Mouse (Mus musculus) stomach, postnatal 0 days (tissue): ENCODE data around the gene Tcf7l1. TPM values are rescaled to one million over a fixed set of nuclear protein-coding genes. Genes with fewer than 3 reads are reported as not detected.

Source experiments
- ATAC-seq: fragments of 200-750 bp; cut with Nextera tagmentation; 2 replicates; pipeline ENCODE4 v1.8.0; 2017; ENCODE audit not compliant: low FRiP score, low TSS enrichment
- DNase-seq: peaks from one replicate; pipeline ENCODE4 v3.0.0-alpha.2; 2016; ENCODE audit warnings: low spot score
- H3K27ac ChIP-seq: fragments of 300-500 bp; sonication (generic); replicated peaks from 2 replicates; pipeline ENCODE4 v1.5.1; 2014; ENCODE audit warnings: mild to moderate bottlenecking, control low read depth
- H3K27me3 ChIP-seq: fragments of 300-500 bp; sonication (generic); 2 replicates; pipeline ENCODE4 v1.6.1; 2014; ENCODE audit warnings: low read length; ENCODE audit not compliant: control insufficient read depth, insufficient read depth
- H3K36me3 ChIP-seq: fragments of 300-500 bp; sonication (generic); 2 replicates; pipeline ENCODE4 v1.6.1; 2014; ENCODE audit warnings: low read length, mixed read lengths; ENCODE audit not compliant: control insufficient read depth, insufficient read depth
- H3K4me1 ChIP-seq: fragments of 300-500 bp; sonication (generic); replicated peaks from 2 replicates; pipeline ENCODE4 v1.6.1; 2014; ENCODE audit warnings: antibody characterized with exemption; ENCODE audit not compliant: control insufficient read depth, insufficient read depth
- H3K4me2 ChIP-seq: fragments of 300-500 bp; sonication (generic); replicated peaks from 2 replicates; pipeline ENCODE4 v1.6.1; 2014; ENCODE audit warnings: low read depth, mild to moderate bottlenecking, control low read depth, moderate library complexity
- H3K4me3 ChIP-seq: fragments of 300-500 bp; sonication (generic); 2 replicates; pipeline ENCODE4 v1.5.1; 2014; ENCODE audit warnings: low read depth, low read length, control low read depth
- H3K9ac ChIP-seq: fragments of 300-500 bp; sonication (generic); 2 replicates; pipeline ENCODE4 v1.6.1; 2014; ENCODE audit warnings: mild to moderate bottlenecking, low read length, control low read depth, mixed read lengths
- H3K9me3 ChIP-seq: fragments of 300-500 bp; sonication (generic); 2 replicates; pipeline ENCODE4 v1.6.1; 2016; ENCODE audit warnings: low read length; ENCODE audit not compliant: control insufficient read depth
- CTCF ChIP-seq: IDR thresholded peaks from 2 replicates; pipeline ENCODE4 v1.5.1; 2016; ENCODE audit warnings: antibody characterized with exemption, low read depth, mild to moderate bottlenecking, moderate library complexity
- EP300 ChIP-seq: optimal IDR thresholded peaks from 2 replicates; pipeline ENCODE3; 2016; ENCODE audit warnings: antibody characterized with exemption
- WGBS: fragments of 180-500 bp; shearing (Covaris S2); extraction: QIAGEN DNeasy Blood & Tissue Kit; methylation state at CpG from one replicate; pipeline ENCODE4 v1.1.7; 2014; 5-methylcytosine and 5-hydroxymethylcytosine counted together
- polyA plus RNA-seq: library from polyadenylated mRNA; unstranded; fragments of >200 nt; fragmentation: Nextera tagmentation; extraction: Ambion mirVana; gene quantifications from 2 replicates; pipeline ENCODE4 v1.2.1, GENCODE M21; 2015

The Tcf7l1 gene
- polyA plus RNA-seq, 1 experiment from 2014 or later, result 11.1 TPM

DNA sequence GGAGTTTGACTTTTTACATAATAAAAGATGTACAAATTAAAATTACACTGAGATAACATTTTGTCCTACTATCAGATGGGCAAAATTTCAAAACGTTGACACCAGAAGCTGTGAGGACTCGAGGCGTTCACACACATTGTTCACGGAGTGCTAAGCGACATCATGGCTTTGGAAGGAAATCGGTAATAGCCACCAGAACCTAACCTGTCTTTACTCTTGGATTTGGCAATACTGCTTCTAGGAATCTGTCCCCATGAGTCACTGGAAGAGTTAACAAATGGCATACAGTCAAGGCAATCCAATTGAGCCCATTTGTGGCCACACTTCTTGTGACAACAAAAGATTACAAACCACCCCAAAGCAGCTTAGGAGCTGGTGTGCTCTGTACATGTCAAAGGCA lies 14.6 kb upstream of the Tcf7l1 start:
- no peak for DNase-seq
- no peaks in the 10 kb centered on the region for H3K9me3 ChIP-seq
- H3K9ac ChIP-seq, result no peak overlapping the region
- 44% methylated on average over 6 of the region's 6 CpGs for WGBS
- H3K4me1 ChIP-seq, result no peaks in the 10 kb centered on the region
- no peak overlapping the region for H3K4me3 ChIP-seq
- no peak overlapping the region for H3K4me2 ChIP-seq
- peak; percentile 86 for ATAC-seq
- H3K36me3 ChIP-seq, result no peaks in the 10 kb centered on the region
- TF ChIP-seq CTCF (no peak), EP300 (no peak)
- no peak overlapping the region for H3K27ac ChIP-seq
- no peaks in the 10 kb centered on the region for H3K27me3 ChIP-seq

GRCm38 (mm10) chr6:72802119-72802518 lies 13.1 kb upstream of the Tcf7l1 start:
- H3K4me3 ChIP-seq, result no peak overlapping the region
- no peaks in the 10 kb centered on the region for H3K9me3 ChIP-seq
- no peaks in the 10 kb centered on the region for H3K4me1 ChIP-seq
- no peaks in the 10 kb centered on the region for H3K36me3 ChIP-seq
- H3K27ac ChIP-seq, result no peak overlapping the region
- H3K4me2 ChIP-seq, result no peak overlapping the region
- no peak overlapping the region for H3K9ac ChIP-seq
- ATAC-seq (no peak), DNase-seq (no peak)
- no peak for TF ChIP-seq EP300
- no peak for TF ChIP-seq CTCF
- WGBS, result 86% methylated on average over 6 of the region's 6 CpGs
- no peaks in the 10 kb centered on the region for H3K27me3 ChIP-seq

- no peak for DNase-seq
- no peak for ATAC-seq
- Histone ChIP-seq H3K27ac (no peak overlapping the region), H3K27me3 (no peaks in the 10 kb centered on the region), H3K4me1 (no peaks in the 10 kb centered on the region), H3K9ac (no peak overlapping the region), H3K4me3 (no peak overlapping the region), H3K9me3 (no peaks in the 10 kb centered on the region), H3K4me2 (no peak overlapping the region), H3K36me3 (no peaks in the 10 kb centered on the region)
- 59% methylated on average over 2 of the region's 2 CpGs for WGBS
- TF ChIP-seq EP300 (no peak), CTCF (no peak)
Observed at GRCm38 (mm10) chr6:72800641-72801040, 11.6 kb upstream of the Tcf7l1 start.

- no peak overlapping the region for H3K9ac ChIP-seq
Observed at GRCm38 (mm10) chr6:72797763-72798162, 8.7 kb upstream of the Tcf7l1 start.

GRCm38 (mm10) chr6:72795444-72795843 lies 6.4 kb upstream of the Tcf7l1 start:
- Histone ChIP-seq H3K9me3 (no peaks in the 10 kb centered on the region), H3K9ac (no peak overlapping the region), H3K4me3 (no peak overlapping the region), H3K27me3 (no peaks in the 10 kb centered on the region), H3K4me1 (no peaks in the 10 kb centered on the region), H3K4me2 (no peak overlapping the region), H3K36me3 (no peaks in the 10 kb centered on the region), H3K27ac (peak overlapping the region; percentile 69)
- no peak for DNase-seq
- no peak; the same call in 1 of the 2 replicates for ATAC-seq
- no peak for TF ChIP-seq EP300
- no peak for TF ChIP-seq CTCF
- WGBS, result 54% methylated on average over 16 of the region's 16 CpGs

More at GRCm38 (mm10) chr6:72797763-72798162, 8.7 kb upstream of the Tcf7l1 start:
- ATAC-seq (no peak), DNase-seq (no peak)
- Histone ChIP-seq H3K27me3 (no peaks in the 10 kb centered on the region), H3K27ac (no peak overlapping the region), H3K4me3 (no peak overlapping the region), H3K36me3 (no peaks in the 10 kb centered on the region), H3K9me3 (no peaks in the 10 kb centered on the region), H3K4me1 (no peaks in the 10 kb centered on the region), H3K4me2 (no peak overlapping the region)
- TF ChIP-seq EP300, result no peak
- peak; percentile 26; the same call in 1 of the 2 replicates for TF ChIP-seq CTCF

- H3K27ac ChIP-seq, result peak overlapping the region; percentile 69
- DNase-seq, result peak; percentile 79
- ATAC-seq, result peak; percentile 86
Observed at GRCm38 (mm10) chr6:72794870-72795269, 5.8 kb upstream of the Tcf7l1 start.

More at GRCm38 (mm10) chr6:72794870-72795269, 5.8 kb upstream of the Tcf7l1 start:
- Histone ChIP-seq H3K4me3 (no peak overlapping the region), H3K4me2 (no peak overlapping the region), H3K27me3 (no peaks in the 10 kb centered on the region), H3K4me1 (no peaks in the 10 kb centered on the region), H3K36me3 (no peaks in the 10 kb centered on the region), H3K9ac (no peak overlapping the region), H3K9me3 (no peaks in the 10 kb centered on the region)
- 43% methylated on average over 7 of the region's 7 CpGs for WGBS
- TF ChIP-seq EP300 (no peak), CTCF (no peak)
